11 mouse cellular contexts compared by ENCODE assay signal in the genomic region with DNA sequence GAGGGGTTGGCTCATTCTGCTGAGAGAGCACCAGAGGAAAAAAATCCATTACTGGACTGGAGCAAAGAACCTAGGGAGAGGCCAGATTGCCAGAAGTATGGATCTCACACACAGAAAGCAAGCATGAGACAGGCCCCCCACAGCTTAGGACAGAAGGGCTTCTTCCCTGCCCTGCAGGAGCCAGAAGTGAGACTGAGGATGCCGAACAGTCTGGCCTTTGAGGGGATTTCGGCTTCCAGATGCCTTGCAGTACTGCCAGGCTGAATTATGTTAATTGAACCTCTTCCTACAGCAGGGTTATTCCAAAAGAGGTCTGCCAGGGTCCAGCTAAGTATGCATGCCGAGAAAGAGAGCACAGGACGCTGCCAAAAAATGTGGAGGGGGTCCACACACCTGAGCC.
A peak's percentile ranks its signal among the peaks of the same experiment; 100 is the strongest.
DNase-seq lines count a peak whose midpoint lies in the region; ATAC-seq and TF ChIP-seq lines count a peak whose summit lies in the region.
"Had no signal": no experiment of that assay in that cellular context is flagged by ENCODE, and none has a peak within 500 bp of the region (broad histone marks: within the 10 kb centered on the region; RNA-seq: fewer than 3 reads in every experiment).

No protein-coding gene starts in this region.

- no peaks in the 10 kb centered on the region for H3K27me3 ChIP-seq in forebrain, embryonic 14.5 days (replicated peaks; ENCODE audit: control insufficient read depth, insufficient read depth, low read length)
- no peaks in the 10 kb centered on the region for H3K27me3 ChIP-seq in midbrain, embryonic 13.5 days
- no peaks in the 10 kb centered on the region for H3K27me3 ChIP-seq in thymus, adult 2 months (ENCODE audit: control insufficient read depth, insufficient read depth, low read length)

- TF ChIP-seq CTCF in brain, embryonic 14.5 days (IDR thresholded peaks at IDR 0.05; ENCODE audit: borderline replicate concordance, extremely low read depth, insufficient read depth, insufficient read length) = no peak
- no peak for TF ChIP-seq CTCF in thymus, adult 2 months (IDR thresholded peaks at IDR 0.05; ENCODE audit: borderline replicate concordance, control insufficient read depth, extremely low read depth, insufficient read depth, low read length, poor library complexity)

- H3K4me2 ChIP-seq in forebrain, embryonic 14.5 days (ENCODE audit: low read length) = peak overlapping the region; percentile 2; the same call in 1 of the 2 replicates
- no peak overlapping the region for H3K4me2 ChIP-seq in midbrain, embryonic 13.5 days (replicated peaks)

- 8% methylated on average over 4 of the region's 4 CpGs for WGBS in forebrain, embryonic 14.5 days
- WGBS in midbrain, embryonic 13.5 days = 11% methylated on average over 4 of the region's 4 CpGs
- WGBS in thymus, adult 2 months = 94% methylated on average over 4 of the region's 4 CpGs

- no peak overlapping the region for H3K9ac ChIP-seq in forebrain, embryonic 14.5 days (ENCODE audit: low read length)
- H3K9ac ChIP-seq in midbrain, embryonic 13.5 days (replicated peaks) = no peak overlapping the region

- H3K4me3 ChIP-seq in forebrain, embryonic 14.5 days (ENCODE audit: low read depth, low read length) = no peak overlapping the region
- H3K4me3 ChIP-seq in midbrain, embryonic 13.5 days (replicated peaks) = no peak overlapping the region
- no peak overlapping the region for H3K4me3 ChIP-seq in thymus, adult 2 months (ENCODE audit: control insufficient read depth, insufficient read depth, low read length)

- H3K4me1 ChIP-seq in forebrain, embryonic 14.5 days (ENCODE audit: control insufficient read depth, insufficient read depth, low read length) = no peaks in the 10 kb centered on the region; the same call in 1 of the 2 replicates
- H3K4me1 ChIP-seq in midbrain, embryonic 13.5 days (replicated peaks) = peaks cover 12% of the 10 kb centered on the region
- H3K4me1 ChIP-seq in thymus, adult 2 months (replicated peaks; ENCODE audit: control insufficient read depth, insufficient read depth, low read length) = no peaks in the 10 kb centered on the region

- H3K27ac ChIP-seq in forebrain, embryonic 14.5 days (ENCODE audit: low read depth, low read length) = peak overlapping the region; percentile 40; the same call in 1 of the 2 replicates
- peak overlapping the region; percentile 12; the same call in 1 of the 2 replicates for H3K27ac ChIP-seq in midbrain, embryonic 13.5 days
- no peak overlapping the region for H3K27ac ChIP-seq in thymus, adult 2 months (ENCODE audit: control insufficient read depth, insufficient read depth, low read length)

- no peak for TF ChIP-seq POLR2A in brain, embryonic 14.5 days (IDR thresholded peaks at IDR 0.05; ENCODE audit: borderline replicate concordance, extremely low read depth, insufficient read depth, insufficient read length, poor library complexity, severe bottlenecking)
- no peak for TF ChIP-seq POLR2A in thymus, adult 2 months (IDR thresholded peaks at IDR 0.05; ENCODE audit: control insufficient read depth, extremely low read depth, insufficient read depth, low read length, poor library complexity)

- no peaks in the 10 kb centered on the region for H3K9me3 ChIP-seq in forebrain, embryonic 14.5 days (replicated peaks; ENCODE audit: control insufficient read depth, low read length)
- H3K9me3 ChIP-seq in midbrain, embryonic 13.5 days = no peaks in the 10 kb centered on the region

- DNase-seq in brain, embryonic 14.5 days (ENCODE audit: low read depth) = peak; percentile 91
- peak; percentile 85 to 93 for DNase-seq in cerebellum, postnatal 14 days
- peak; percentile 80 for DNase-seq in forebrain, embryonic 14.5 days (ENCODE audit: low spot score)
- DNase-seq in urinary bladder, postnatal 25 days (ENCODE audit: low spot score) = no peak
- DNase-seq in thymus, adult 2 months = no peak
- no peak for DNase-seq in ovary, postnatal 14 days (ENCODE audit: low spot score)
- DNase-seq: heart, postnatal 14 days; kidney, postnatal 10 days; lung, adult 18-20 months had no signal

- ATAC-seq in forebrain, embryonic 14.5 days = peak; percentile 90
- peak; percentile 89 for ATAC-seq in midbrain, embryonic 13.5 days
- ATAC-seq in megakaryocyte-erythroid progenitor cell, adult 5-6 weeks (replicated peaks; ENCODE audit: low FRiP score, low TSS enrichment, poor library complexity, severe bottlenecking) = no peak

- no peaks in the 10 kb centered on the region for H3K36me3 ChIP-seq in forebrain, embryonic 14.5 days (ENCODE audit: control insufficient read depth, insufficient read depth, low read length)
- H3K36me3 ChIP-seq in midbrain, embryonic 13.5 days = no peaks in the 10 kb centered on the region
- no peaks in the 10 kb centered on the region for H3K36me3 ChIP-seq in thymus, adult 2 months (ENCODE audit: control insufficient read depth, insufficient read depth, low read length)

Comparison
In these comparisons a context has a peak if more than half of its experiments do, and no peak if none do; other contexts are left out.
1. DNase-seq: peak in brain, embryonic 14.5 days (single experiment), cerebellum, postnatal 14 days (2 of 2) and forebrain, embryonic 14.5 days (single experiment); none in urinary bladder, postnatal 25 days (single experiment), thymus, adult 2 months (single experiment) and ovary, postnatal 14 days (single experiment).